ENCODE assay signal across 25 mouse cellular contexts in the genomic region with DNA sequence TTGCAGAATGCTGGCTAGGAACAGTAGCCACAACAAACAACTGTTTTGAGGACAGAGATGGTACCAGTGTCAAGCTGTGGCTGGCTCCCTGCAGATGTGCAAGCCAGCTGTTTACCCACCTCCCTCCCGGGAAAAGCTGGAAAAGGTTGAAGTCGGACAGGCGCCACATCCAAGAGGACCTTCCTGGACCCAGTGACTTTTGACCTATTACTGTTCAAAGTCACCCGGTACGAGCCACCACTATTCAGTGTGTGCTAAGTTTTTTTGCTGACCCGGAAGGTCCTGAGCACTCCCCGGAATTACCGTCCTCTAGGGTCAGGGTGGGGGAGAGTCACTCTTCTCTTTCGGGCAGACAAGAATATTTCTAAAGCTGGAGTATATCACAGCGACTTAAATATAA.
A peak's percentile ranks its signal among the peaks of the same experiment; 100 is the strongest.
DNase-seq lines count a peak whose midpoint lies in the region; ATAC-seq lines count a peak whose summit lies in the region.
"Had no signal": no experiment of that assay in that cellular context is flagged by ENCODE, and none has a peak within 500 bp of the region (broad histone marks: within the 10 kb centered on the region; RNA-seq: fewer than 3 reads in every experiment).

No protein-coding gene starts in this region.

- no peaks in the 10 kb centered on the region for H3K36me3 ChIP-seq in liver, embryonic 11.5 days (ENCODE audit: control insufficient read depth, insufficient read depth, low read length)
- no peaks in the 10 kb centered on the region for H3K36me3 ChIP-seq in liver, embryonic 12.5 days
- no peaks in the 10 kb centered on the region for H3K36me3 ChIP-seq in liver, embryonic 16.5 days (ENCODE audit: control insufficient read depth, insufficient read depth)
- H3K36me3 ChIP-seq: forebrain, embryonic 10.5 days; heart, embryonic 12.5 days; heart, embryonic 15.5 days; hindbrain, embryonic 10.5 days; hindbrain, embryonic 13.5 days had no signal

- H3K4me1 ChIP-seq in liver, embryonic 11.5 days (replicated peaks; ENCODE audit: control insufficient read depth, insufficient read depth, low read length): peaks cover 32% of the 10 kb centered on the region
- H3K4me1 ChIP-seq in liver, embryonic 12.5 days: peaks cover 43% of the 10 kb centered on the region
- H3K4me1 ChIP-seq in liver, embryonic 16.5 days (ENCODE audit: control insufficient read depth, low read depth, low read length): peaks cover 26% of the 10 kb centered on the region

- ATAC-seq in liver, embryonic 11.5 days (replicated peaks; ENCODE audit: low FRiP score): 0 out of 2 replicates have a peak, but pooled peaks have one; percentile 51
- ATAC-seq in liver, embryonic 12.5 days: peak; percentile 42; the same call in 1 of the 2 replicates
- ATAC-seq in liver, embryonic 16.5 days (ENCODE audit: low read depth): peak; percentile 53
- ATAC-seq: activated CD4-positive, CD25-positive, alpha-beta regulatory T cell, adult 4 months; forebrain, embryonic 16.5 days; hindbrain, embryonic 16.5 days had no signal

- no peak overlapping the region for H3K4me2 ChIP-seq in liver, embryonic 11.5 days
- no peak overlapping the region for H3K4me2 ChIP-seq in liver, embryonic 12.5 days
- no peak overlapping the region for H3K4me2 ChIP-seq in liver, embryonic 16.5 days (ENCODE audit: low read depth, low read length)
- H3K4me2 ChIP-seq: forebrain, embryonic 13.5 days; heart, embryonic 12.5 days; heart, embryonic 15.5 days; hindbrain, embryonic 13.5 days had no signal

- H3K27ac ChIP-seq in liver, embryonic 11.5 days (ENCODE audit: low read depth, low read length): no peak overlapping the region
- no peak overlapping the region; the same call in 1 of the 2 replicates for H3K27ac ChIP-seq in liver, embryonic 12.5 days
- H3K27ac ChIP-seq in liver, embryonic 16.5 days (ENCODE audit: low read length): no peak overlapping the region
- H3K27ac ChIP-seq: forebrain, embryonic 10.5 days; forebrain, embryonic 13.5 days; gastrocnemius, adult 2 months; heart, embryonic 15.5 days; hindbrain, embryonic 10.5 days; hindbrain, embryonic 13.5 days had no signal

- H3K4me3 ChIP-seq in liver, embryonic 11.5 days (ENCODE audit: low read depth, low read length): no peak overlapping the region
- H3K4me3 ChIP-seq in liver, embryonic 12.5 days: no peak overlapping the region
- no peak overlapping the region for H3K4me3 ChIP-seq in liver, embryonic 16.5 days (ENCODE audit: low read depth, low read length)
- H3K4me3 ChIP-seq: forebrain, embryonic 10.5 days; forebrain, embryonic 13.5 days; gastrocnemius, adult 2 months; heart, embryonic 12.5 days; heart, embryonic 15.5 days; hindbrain, embryonic 10.5 days; hindbrain, embryonic 13.5 days had no signal

- WGBS in liver, embryonic 11.5 days: 72% methylated on average over 10 of the region's 10 CpGs
- WGBS in liver, embryonic 12.5 days (ENCODE audit: insufficient replicate concordance): 75% methylated on average over 10 of the region's 10 CpGs
- 66% methylated on average over 10 of the region's 10 CpGs for WGBS in liver, embryonic 16.5 days (ENCODE audit: insufficient replicate concordance)

- H3K9me3 ChIP-seq in liver, embryonic 11.5 days (ENCODE audit: control insufficient read depth, low read length): no peaks in the 10 kb centered on the region
- H3K9me3 ChIP-seq in liver, embryonic 12.5 days (replicated peaks): no peaks in the 10 kb centered on the region
- H3K9me3 ChIP-seq in liver, embryonic 16.5 days (replicated peaks; ENCODE audit: control insufficient read depth, low read length): no peaks in the 10 kb centered on the region
- H3K9me3 ChIP-seq: forebrain, embryonic 10.5 days; forebrain, embryonic 13.5 days; heart, embryonic 12.5 days; heart, embryonic 15.5 days; hindbrain, embryonic 10.5 days; hindbrain, embryonic 13.5 days had no signal

- H3K27me3 ChIP-seq in liver, embryonic 11.5 days (replicated peaks; ENCODE audit: control insufficient read depth, insufficient read depth, low read length): no peaks in the 10 kb centered on the region
- no peaks in the 10 kb centered on the region for H3K27me3 ChIP-seq in liver, embryonic 12.5 days (replicated peaks)
- no peaks in the 10 kb centered on the region for H3K27me3 ChIP-seq in liver, embryonic 16.5 days (ENCODE audit: control insufficient read depth, insufficient read depth, low read depth, low read length)
- H3K27me3 ChIP-seq: forebrain, embryonic 13.5 days; heart, embryonic 12.5 days; heart, embryonic 15.5 days had no signal

- H3K9ac ChIP-seq in liver, embryonic 11.5 days (ENCODE audit: low read depth, low read length): no peak overlapping the region
- H3K9ac ChIP-seq in liver, embryonic 12.5 days: no peak overlapping the region
- H3K9ac ChIP-seq in liver, embryonic 16.5 days (ENCODE audit: low read depth, low read length): no peak overlapping the region
- H3K9ac ChIP-seq: forebrain, embryonic 13.5 days; heart, embryonic 12.5 days; heart, embryonic 15.5 days; hindbrain, embryonic 13.5 days had no signal

- no peak for DNase-seq in liver, embryonic 11.5 days (ENCODE audit: low spot score)
- no peak for DNase-seq in layer of hippocampus, adult 8-10 months (ENCODE audit: low spot score in 2 of 2)
- DNase-seq in frontal cortex, adult 2 months (ENCODE audit: extremely low spot score in 1 of 2, low spot score in 1 of 2): no peak
- DNase-seq in ovary, postnatal 36 days (ENCODE audit: low spot score): no peak
- DNase-seq: adrenal gland, adult 8-10 months; adrenal gland, postnatal 36 days; cerebellum, adult 18-20 months; cerebellum, adult 9-10 months; cerebellum, postnatal 14 days; gastrocnemius, adult 2 months; gastrocnemius, postnatal 25 days; heart, adult 18-20 months; heart, postnatal 10 days; heart, postnatal 36 days had no signal
